Mouse (Mus musculus): ENCODE measurements around the gene Srrm4. TPM values are rescaled to one million over a fixed set of nuclear protein-coding genes. Genes with fewer than 3 reads are reported as not detected.
"Not testable (repeated sequence)": the region's sequence is repeated elsewhere in the genome, so short reads cannot be mapped to it uniquely, and the experiment has no call there.

Gene Srrm4
- polyA plus RNA-seq, 1 experiment from 2014 or later, result 0.03 TPM

DNA sequence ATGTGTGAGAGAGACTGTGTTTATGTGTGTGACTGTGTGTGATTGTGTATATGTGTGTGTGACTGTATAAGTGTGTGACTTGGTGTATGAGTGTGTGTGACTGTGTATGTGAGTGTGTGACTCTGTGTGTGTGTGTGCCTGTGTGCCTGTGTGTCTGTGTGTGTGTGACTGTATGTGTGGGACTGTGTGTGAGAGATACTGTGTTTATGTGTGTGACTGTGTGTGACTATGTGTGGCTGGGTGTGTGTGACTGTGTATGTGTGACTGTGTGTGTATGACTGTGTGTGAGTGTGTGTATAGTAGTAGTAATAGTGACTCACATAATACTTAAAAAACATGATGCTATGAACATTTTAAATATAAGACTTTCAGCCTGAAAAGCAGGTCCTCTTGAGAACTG, 155.5 kb downstream of the Srrm4 start:
- Histone ChIP-seq H3K27ac (no peak overlapping the region), H3K36me3 (no peaks in the 10 kb centered on the region), H3K9ac (no peak overlapping the region), H3K4me1 (replicated peaks) (no peaks in the 10 kb centered on the region), H3K27me3 (no peaks in the 10 kb centered on the region), H3K4me2 (no peak overlapping the region), H3K9me3 (replicated peaks) (no peaks in the 10 kb centered on the region), H3K4me3 (replicated peaks) (no peak overlapping the region)
- DNase-seq (no peak), ATAC-seq (ENCODE audit: low read depth) (no peak)

GRCm38 (mm10) chr5:116434976-116435850, 156.4 kb downstream of the Srrm4 start:
- no peak for DNase-seq
- no peak overlapping the region for H3K27ac ChIP-seq
- ATAC-seq (ENCODE audit: low read depth), result peak; percentile 36; the same call in 1 of the 2 replicates
- no peak overlapping the region for H3K9ac ChIP-seq
- no peaks in the 10 kb centered on the region for H3K9me3 ChIP-seq (replicated peaks)
- no peaks in the 10 kb centered on the region for H3K36me3 ChIP-seq
- WGBS (ENCODE audit: insufficient replicate concordance), result 57% methylated on average over 13 of the region's 13 CpGs
- H3K4me3 ChIP-seq (replicated peaks), result no peak overlapping the region
- no peaks in the 10 kb centered on the region for H3K4me1 ChIP-seq (replicated peaks)
- no peaks in the 10 kb centered on the region for H3K27me3 ChIP-seq
- H3K4me2 ChIP-seq, result no peak overlapping the region

- H3K36me3 ChIP-seq, result no peaks in the 10 kb centered on the region
- H3K27ac ChIP-seq, result no peak overlapping the region
- no peak for DNase-seq
- 45% methylated on average over 7 of the region's 7 CpGs for WGBS (ENCODE audit: insufficient replicate concordance)
- no peak for ATAC-seq (ENCODE audit: low read depth)
- H3K27me3 ChIP-seq, result no peaks in the 10 kb centered on the region
- no peak overlapping the region for H3K4me2 ChIP-seq
- no peak overlapping the region for H3K4me3 ChIP-seq (replicated peaks)
- no peak overlapping the region for H3K9ac ChIP-seq
- H3K4me1 ChIP-seq (replicated peaks), result no peaks in the 10 kb centered on the region
- H3K9me3 ChIP-seq (replicated peaks), result no peaks in the 10 kb centered on the region
These were observed 158.7 kb downstream of the Srrm4 start for GRCm38 (mm10) chr5:116432871-116433270.

DNA sequence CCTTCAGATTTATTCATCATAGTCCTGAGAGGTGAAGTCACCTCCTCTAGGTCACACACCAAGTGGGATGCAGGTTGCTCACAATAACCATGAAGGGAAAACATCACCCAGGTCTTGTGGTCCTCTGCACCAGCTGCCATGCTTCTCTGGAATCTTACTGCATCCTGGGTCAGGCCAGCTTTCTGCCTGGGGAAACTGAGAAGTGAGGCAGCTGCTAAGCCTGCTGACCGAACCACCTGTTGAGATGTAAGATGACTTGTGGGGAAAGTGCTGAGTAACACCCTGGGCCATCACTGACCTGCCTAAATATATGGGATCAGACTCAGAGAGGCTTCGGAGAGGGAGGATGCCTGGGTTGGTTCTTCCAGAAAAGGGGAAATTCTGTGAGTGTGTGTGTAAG, 164.9 kb downstream of the Srrm4 start:
- H3K36me3 ChIP-seq, result no peaks in the 10 kb centered on the region
- H3K27me3 ChIP-seq, result no peaks in the 10 kb centered on the region
- no peak overlapping the region for H3K4me3 ChIP-seq (replicated peaks)
- no peak overlapping the region for H3K9ac ChIP-seq
- H3K4me1 ChIP-seq (replicated peaks), result no peaks in the 10 kb centered on the region
- no peaks in the 10 kb centered on the region for H3K9me3 ChIP-seq (replicated peaks)
- H3K27ac ChIP-seq, result no peak overlapping the region
- ATAC-seq (ENCODE audit: low read depth) (no peak), DNase-seq (no peak)
- H3K4me2 ChIP-seq, result no peak overlapping the region
- WGBS (ENCODE audit: insufficient replicate concordance), result 67% methylated on average over 2 of the region's 2 CpGs

- H3K36me3 ChIP-seq; ATAC-seq (ENCODE audit: low read depth); DNase-seq; H3K27ac ChIP-seq; H3K4me3 ChIP-seq (replicated peaks); H3K4me1 ChIP-seq (replicated peaks); H3K27me3 ChIP-seq; H3K9me3 ChIP-seq (replicated peaks); H3K4me2 ChIP-seq; H3K9ac ChIP-seq: not testable (repeated sequence)
- 67% methylated on average over 3 of the region's 3 CpGs for WGBS (ENCODE audit: insufficient replicate concordance)
These were observed 165.9 kb downstream of the Srrm4 start for GRCm38 (mm10) chr5:116425709-116426108.

DNA sequence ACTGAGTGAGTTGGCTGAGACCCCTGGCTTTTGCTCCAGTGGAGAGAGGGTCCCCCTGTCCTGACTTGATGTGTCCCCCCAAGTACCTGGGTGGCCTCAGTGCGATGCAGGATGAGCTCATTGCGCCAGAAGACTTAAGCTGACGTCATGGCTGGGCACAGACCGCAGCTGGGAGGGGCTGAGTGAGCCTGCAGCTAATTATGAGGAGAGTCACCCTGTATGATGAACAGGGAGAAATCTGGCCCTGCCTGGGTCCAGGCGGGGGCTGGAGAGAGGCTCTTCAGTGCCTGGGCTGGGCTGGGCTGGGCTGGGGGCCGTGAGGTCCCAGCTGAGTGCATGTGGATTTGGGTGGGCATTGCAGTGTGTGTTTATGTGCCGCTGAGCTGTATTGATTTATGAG, 166.3 kb downstream of the Srrm4 start:
- H3K27ac ChIP-seq, result no peak overlapping the region

DNA sequence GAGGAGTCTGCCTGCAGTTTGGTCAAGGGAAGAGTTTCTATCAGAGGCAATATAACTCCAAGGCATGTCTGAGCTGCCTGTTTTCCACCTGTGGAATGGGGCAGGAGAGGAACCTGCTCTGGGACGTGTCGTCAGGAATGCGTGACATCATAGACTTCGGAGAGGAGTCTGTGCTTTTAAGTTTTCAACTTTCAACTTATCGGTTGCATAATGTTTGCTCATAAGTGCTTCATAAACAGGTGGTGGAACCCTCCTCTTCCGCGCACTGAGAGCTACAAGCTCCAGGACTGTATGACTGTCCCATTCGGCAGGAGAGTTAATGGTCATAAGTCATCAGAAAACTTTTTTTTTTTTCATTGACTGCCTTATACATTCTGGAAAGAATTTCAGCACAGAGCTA, 167.9 kb downstream of the Srrm4 start:
- no peak overlapping the region for H3K9ac ChIP-seq
- H3K36me3 ChIP-seq, result no peaks in the 10 kb centered on the region
- 0 out of 2 replicates have a peak, but pooled peaks cover 3% of the 10 kb centered on the region for H3K4me1 ChIP-seq (replicated peaks)
- no peak for DNase-seq
- no peak overlapping the region for H3K4me2 ChIP-seq
- ATAC-seq (ENCODE audit: low read depth), result no peak
- H3K4me3 ChIP-seq (replicated peaks), result no peak overlapping the region
- 74% methylated on average over 8 of the region's 8 CpGs for WGBS (ENCODE audit: insufficient replicate concordance)
- H3K27ac ChIP-seq, result no peak overlapping the region
- H3K9me3 ChIP-seq (replicated peaks), result no peaks in the 10 kb centered on the region
- H3K27me3 ChIP-seq, result no peaks in the 10 kb centered on the region

More for the DNA sequence above, 166.3 kb downstream of the Srrm4 start:
- Histone ChIP-seq H3K4me3 (replicated peaks) (no peak overlapping the region), H3K36me3 (no peaks in the 10 kb centered on the region), H3K4me2 (no peak overlapping the region), H3K9ac (no peak overlapping the region), H3K27me3 (no peaks in the 10 kb centered on the region), H3K9me3 (replicated peaks) (no peaks in the 10 kb centered on the region), H3K4me1 (replicated peaks) (0 out of 2 replicates have a peak, but pooled peaks cover 3% of the 10 kb centered on the region)
- WGBS (ENCODE audit: insufficient replicate concordance), result 57% methylated on average over 7 of the region's 7 CpGs
- no peak for ATAC-seq (ENCODE audit: low read depth)
- DNase-seq, result no peak

DNA sequence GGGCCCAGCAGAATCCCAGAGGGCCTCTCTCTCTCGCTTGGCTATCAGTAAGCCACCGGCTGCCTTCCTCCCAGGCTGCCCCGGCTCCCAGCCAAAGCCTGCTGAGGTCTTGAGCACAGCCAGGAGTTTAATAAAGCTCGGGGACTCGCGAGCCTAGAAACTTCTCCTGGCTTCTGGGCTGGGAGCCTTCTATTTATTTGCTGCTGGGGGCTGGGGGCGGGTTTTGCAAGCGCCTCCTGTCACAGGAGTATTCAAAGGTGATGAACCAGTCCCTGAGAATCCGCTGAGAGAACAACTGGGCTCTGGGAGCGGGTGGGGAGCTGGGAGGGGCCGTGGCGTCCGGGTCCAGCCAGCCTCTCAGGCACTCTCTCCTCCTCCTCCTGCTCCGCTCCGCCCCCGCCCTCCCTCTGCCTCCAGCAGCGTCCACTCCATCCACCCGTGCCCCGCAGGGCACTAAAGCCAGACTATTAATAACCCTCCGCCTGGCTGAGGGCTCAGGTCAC, 168.9 kb downstream of the Srrm4 start, which contains the start of gene Hspb8:
Hspb8 (minus strand) TSS at position 166 of the 503 bp plus-strand sequence.
- H3K4me1 ChIP-seq (replicated peaks), result 0 out of 2 replicates have a peak, but pooled peaks cover 3% of the 10 kb centered on the region
- peak within 1 kb of the TSS; percentile 35 for H3K4me3 ChIP-seq (replicated peaks)
- H3K27me3 ChIP-seq, result no peaks in the 10 kb centered on the region
- WGBS (ENCODE audit: insufficient replicate concordance), result 2% methylated on average over 20 of the region's 20 CpGs
- H3K27ac ChIP-seq, result no peak within 1 kb of the TSS
- no peaks in the 10 kb centered on the region for H3K9me3 ChIP-seq (replicated peaks)
- H3K36me3 ChIP-seq, result no peaks in the 10 kb centered on the region
- 0 out of 2 replicates have a peak within 1 kb of the TSS, but pooled peaks have one; percentile 22 for H3K9ac ChIP-seq
- DNase-seq (peak; percentile 31), ATAC-seq (ENCODE audit: low read depth) (peak; percentile 61)
- H3K4me2 ChIP-seq, result peak within 1 kb of the TSS; percentile 52

DNA sequence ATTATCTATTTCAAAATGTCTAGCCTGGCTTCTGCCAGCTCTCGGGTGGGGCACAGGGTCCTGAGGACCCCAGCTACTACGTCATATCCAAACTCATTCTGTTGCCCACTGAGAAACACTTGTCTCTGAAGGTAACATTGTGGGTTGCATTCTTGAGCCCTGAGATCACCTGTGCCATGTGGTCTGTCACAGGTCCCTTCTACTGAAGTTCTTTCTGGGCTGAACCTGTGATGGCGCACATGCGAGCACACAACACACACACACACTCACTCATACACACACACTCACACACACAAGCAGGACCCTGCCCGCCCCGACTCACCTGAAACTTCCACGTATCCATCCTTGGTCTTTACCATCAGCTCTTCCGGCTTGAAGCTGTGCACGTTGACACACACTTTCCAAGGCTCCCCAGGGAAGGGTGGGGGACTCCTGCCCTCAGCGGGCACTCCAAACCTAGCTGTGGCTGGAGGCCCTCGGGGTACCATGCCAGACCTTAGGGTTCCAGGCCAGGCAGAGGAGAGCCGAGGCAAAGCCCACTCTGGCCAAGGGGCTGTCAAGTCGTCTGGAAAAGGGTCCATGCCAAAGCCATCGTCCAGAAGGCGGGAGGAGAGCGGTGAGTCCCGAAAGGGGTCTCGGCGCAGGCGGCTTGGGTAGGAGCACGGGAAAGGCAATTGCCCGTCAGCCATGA, 169.7 kb downstream of the Srrm4 start:
- peak overlapping the region; percentile 35 for H3K4me3 ChIP-seq (replicated peaks)
- no peak for DNase-seq
- no peak overlapping the region for H3K27ac ChIP-seq
- no peaks in the 10 kb centered on the region for H3K36me3 ChIP-seq
- peak overlapping the region; percentile 52 for H3K4me2 ChIP-seq
- H3K27me3 ChIP-seq, result no peaks in the 10 kb centered on the region
- ATAC-seq (ENCODE audit: low read depth), result no peak
- no peaks in the 10 kb centered on the region for H3K9me3 ChIP-seq (replicated peaks)
- 57% methylated on average over 22 of the region's 22 CpGs for WGBS (ENCODE audit: insufficient replicate concordance)
- 0 out of 2 replicates have a peak overlapping the region, but pooled peaks have one; percentile 22 for H3K9ac ChIP-seq
- H3K4me1 ChIP-seq (replicated peaks), result 0 out of 2 replicates have a peak, but pooled peaks cover 3% of the 10 kb centered on the region

GRCm38 (mm10) chr5:116420759-116421225, 170.8 kb downstream of the Srrm4 start:
- 0 out of 2 replicates have a peak overlapping the region, but pooled peaks have one; percentile 10 for H3K4me2 ChIP-seq
- peak; percentile 34 for DNase-seq
- peak; percentile 77 for ATAC-seq (ENCODE audit: low read depth)
- H3K4me3 ChIP-seq (replicated peaks), result no peak overlapping the region
- 0 out of 2 replicates have a peak, but pooled peaks cover 3% of the 10 kb centered on the region for H3K4me1 ChIP-seq (replicated peaks)
- WGBS (ENCODE audit: insufficient replicate concordance), result 38% methylated on average over 6 of the region's 6 CpGs
- no peaks in the 10 kb centered on the region for H3K9me3 ChIP-seq (replicated peaks)
- H3K36me3 ChIP-seq, result no peaks in the 10 kb centered on the region
- no peak overlapping the region for H3K9ac ChIP-seq
- H3K27ac ChIP-seq, result peak overlapping the region; percentile 53; the same call in 1 of the 2 replicates
- no peaks in the 10 kb centered on the region for H3K27me3 ChIP-seq

GRCm38 (mm10) chr5:116420213-116420612, 171.4 kb downstream of the Srrm4 start:
- DNase-seq (no peak), ATAC-seq (ENCODE audit: low read depth) (no peak)
- 0 out of 2 replicates have a peak, but pooled peaks cover 3% of the 10 kb centered on the region for H3K4me1 ChIP-seq (replicated peaks)
- H3K4me2 ChIP-seq, result peak overlapping the region; percentile 23; the same call in 1 of the 2 replicates
- no peak overlapping the region for H3K27ac ChIP-seq
- no peak overlapping the region for H3K4me3 ChIP-seq (replicated peaks)
- 89% methylated on average over 1 of the region's 1 CpGs for WGBS (ENCODE audit: insufficient replicate concordance)
- no peaks in the 10 kb centered on the region for H3K9me3 ChIP-seq (replicated peaks)
- H3K36me3 ChIP-seq, result no peaks in the 10 kb centered on the region
- H3K27me3 ChIP-seq, result no peaks in the 10 kb centered on the region
- no peak overlapping the region for H3K9ac ChIP-seq

Data from liver, embryonic 13.5 days (tissue).